Mouse (Mus musculus) neural tube, embryonic 11.5 days (tissue): ENCODE measurements around the gene Syn3. TPM values are rescaled to one million over a fixed set of nuclear protein-coding genes. Genes with fewer than 3 reads are reported as not detected.
A peak's percentile ranks its signal among the peaks of the same experiment; 100 is the strongest.

Experiments used
- ATAC-seq: fragments of 200-750 bp; cut with Nextera tagmentation; 2 replicates; pipeline ENCODE4 v1.8.0; 2017; ENCODE audit warnings: moderate number of reproducible peaks, mild to moderate bottlenecking, moderate TSS enrichment, moderate library complexity; ENCODE audit not compliant: insufficient read depth, low FRiP score, low TSS enrichment
- DNase-seq: peaks from one replicate; pipeline ENCODE4 v3.0.0-alpha.2; 2015; ENCODE audit warnings: low spot score
- H3K27ac ChIP-seq: fragments of 300-500 bp; sonication (generic); 2 replicates; pipeline ENCODE4 v1.5.1; 2014; ENCODE audit warnings: low read depth, mild to moderate bottlenecking, low read length
- H3K27me3 ChIP-seq: fragments of 300-500 bp; sonication (generic); 2 replicates; pipeline ENCODE4 v1.6.1; 2014; ENCODE audit warnings: mild to moderate bottlenecking, low read length, mixed read lengths; ENCODE audit not compliant: control insufficient read depth, insufficient read depth
- H3K36me3 ChIP-seq: fragments of 300-500 bp; sonication (generic); 2 replicates; pipeline ENCODE4 v1.6.1; 2014; ENCODE audit warnings: mild to moderate bottlenecking, low read length, moderate library complexity, mixed read lengths; ENCODE audit not compliant: control insufficient read depth, insufficient read depth
- H3K4me1 ChIP-seq: fragments of 300-500 bp; sonication (generic); 2 replicates; pipeline ENCODE4 v1.6.1; 2014; ENCODE audit warnings: low read length, mixed read lengths; ENCODE audit not compliant: control insufficient read depth, insufficient read depth
- H3K4me2 ChIP-seq: fragments of 300-500 bp; sonication (generic); 2 replicates; pipeline ENCODE4 v1.6.1; 2014; ENCODE audit warnings: low read depth, mild to moderate bottlenecking, moderate library complexity
- H3K4me3 ChIP-seq: fragments of 300-500 bp; sonication (generic); 2 replicates; pipeline ENCODE4 v1.5.1; 2014; ENCODE audit warnings: low read depth, low read length
- H3K9ac ChIP-seq: fragments of 300-500 bp; sonication (generic); 2 replicates; pipeline ENCODE4 v1.6.1; 2014; ENCODE audit warnings: mild to moderate bottlenecking, low read length
- H3K9me3 ChIP-seq: fragments of 300-500 bp; sonication (generic); 2 replicates; pipeline ENCODE4 v1.6.1; 2016; ENCODE audit warnings: low read length; ENCODE audit not compliant: control insufficient read depth
- WGBS: fragments of 180-500 bp; shearing (Covaris S2); extraction: QIAGEN DNeasy Blood & Tissue Kit; methylation state at CpG from one replicate; pipeline ENCODE4 v1.1.7; 2014; 5-methylcytosine and 5-hydroxymethylcytosine counted together
- polyA plus RNA-seq: library from polyadenylated mRNA; unstranded; fragments of >200 nt; fragmentation: Nextera tagmentation; extraction: Ambion mirVana; gene quantifications from 2 replicates; pipeline ENCODE4 v1.2.1, GENCODE M21; 2014

Gene Syn3
- polyA plus RNA-seq, 1 experiment from 2014 or later = 4.4 TPM

GRCm38 (mm10) chr10:86074134-86074533, 424.6 kb downstream of the Syn3 start:
- Histone ChIP-seq H3K9ac (no peak overlapping the region), H3K4me2 (no peak overlapping the region), H3K36me3 (no peaks in the 10 kb centered on the region), H3K27me3 (no peaks in the 10 kb centered on the region), H3K4me3 (no peak overlapping the region), H3K27ac (no peak overlapping the region), H3K9me3 (no peaks in the 10 kb centered on the region), H3K4me1 (no peaks in the 10 kb centered on the region)
- no peak for ATAC-seq
- WGBS = 85% methylated on average over 4 of the region's 4 CpGs
- DNase-seq = no peak

GRCm38 (mm10) chr10:86070751-86071150, 427.9 kb downstream of the Syn3 start:
- H3K27me3 ChIP-seq = no peaks in the 10 kb centered on the region
- H3K4me2 ChIP-seq = no peak overlapping the region
- DNase-seq = no peak
- no peaks in the 10 kb centered on the region for H3K4me1 ChIP-seq
- no peak overlapping the region for H3K27ac ChIP-seq
- no peaks in the 10 kb centered on the region for H3K36me3 ChIP-seq
- H3K9ac ChIP-seq = no peak overlapping the region
- H3K4me3 ChIP-seq = no peak overlapping the region
- no peaks in the 10 kb centered on the region for H3K9me3 ChIP-seq
- no peak for ATAC-seq
- 83% methylated on average over 3 of the region's 3 CpGs for WGBS

GRCm38 (mm10) chr10:86069341-86069740, 429.4 kb downstream of the Syn3 start:
- H3K36me3 ChIP-seq = no peaks in the 10 kb centered on the region
- no peaks in the 10 kb centered on the region for H3K4me1 ChIP-seq
- 46% methylated on average over 3 of the region's 3 CpGs for WGBS
- ATAC-seq = no peak
- H3K9me3 ChIP-seq = no peaks in the 10 kb centered on the region
- H3K27me3 ChIP-seq = no peaks in the 10 kb centered on the region
- H3K4me3 ChIP-seq = no peak overlapping the region
- no peak overlapping the region for H3K9ac ChIP-seq
- no peak overlapping the region for H3K27ac ChIP-seq
- no peak overlapping the region for H3K4me2 ChIP-seq
- DNase-seq = peak; percentile 43

GRCm38 (mm10) chr10:86067911-86068310, 430.8 kb downstream of the Syn3 start:
- Histone ChIP-seq H3K4me1 (no peaks in the 10 kb centered on the region), H3K4me2 (no peak overlapping the region), H3K9me3 (no peaks in the 10 kb centered on the region), H3K27ac (no peak overlapping the region), H3K36me3 (no peaks in the 10 kb centered on the region), H3K9ac (no peak overlapping the region), H3K27me3 (no peaks in the 10 kb centered on the region), H3K4me3 (no peak overlapping the region)
- WGBS = 75% methylated on average over 10 of the region's 10 CpGs
- DNase-seq (no peak), ATAC-seq (no peak)

GRCm38 (mm10) chr10:86066651-86067050, 432.0 kb downstream of the Syn3 start:
- ATAC-seq (no peak), DNase-seq (no peak)
- WGBS = 78% methylated on average over 5 of the region's 5 CpGs
- Histone ChIP-seq H3K9me3 (no peaks in the 10 kb centered on the region), H3K36me3 (no peaks in the 10 kb centered on the region), H3K4me3 (no peak overlapping the region), H3K27me3 (no peaks in the 10 kb centered on the region), H3K4me1 (no peaks in the 10 kb centered on the region), H3K4me2 (no peak overlapping the region), H3K9ac (no peak overlapping the region), H3K27ac (no peak overlapping the region)

GRCm38 (mm10) chr10:86065661-86066060, 433.0 kb downstream of the Syn3 start:
- no peak overlapping the region for H3K4me3 ChIP-seq
- DNase-seq (no peak), ATAC-seq (no peak)
- H3K36me3 ChIP-seq = no peaks in the 10 kb centered on the region
- no peaks in the 10 kb centered on the region for H3K27me3 ChIP-seq
- no peaks in the 10 kb centered on the region for H3K9me3 ChIP-seq
- no peak overlapping the region for H3K4me2 ChIP-seq
- H3K4me1 ChIP-seq = no peaks in the 10 kb centered on the region
- 78% methylated on average over 1 of the region's 1 CpGs for WGBS
- H3K27ac ChIP-seq = no peak overlapping the region
- H3K9ac ChIP-seq = no peak overlapping the region

GRCm38 (mm10) chr10:86064937-86065336, 433.8 kb downstream of the Syn3 start:
- ATAC-seq = peak; percentile 74; the same call in 1 of the 2 replicates
- no peaks in the 10 kb centered on the region for H3K27me3 ChIP-seq
- WGBS = 4% methylated on average over 4 of the region's 4 CpGs

GRCm38 (mm10) chr10:86063018-86063384, 435.7 kb downstream of the Syn3 start:
- H3K27me3 ChIP-seq = no peaks in the 10 kb centered on the region
- H3K9ac ChIP-seq = no peak overlapping the region
- no peaks in the 10 kb centered on the region for H3K9me3 ChIP-seq
- WGBS = 97% methylated on average over 8 of the region's 8 CpGs
- no peak for ATAC-seq
- H3K27ac ChIP-seq = no peak overlapping the region
- no peak for DNase-seq
- no peak overlapping the region for H3K4me2 ChIP-seq
- no peaks in the 10 kb centered on the region for H3K36me3 ChIP-seq
- no peaks in the 10 kb centered on the region for H3K4me1 ChIP-seq
- no peak overlapping the region for H3K4me3 ChIP-seq

More at GRCm38 (mm10) chr10:86064937-86065336, 433.8 kb downstream of the Syn3 start:
- no peaks in the 10 kb centered on the region for H3K9me3 ChIP-seq
- DNase-seq = peak; percentile 79
- no peak overlapping the region for H3K27ac ChIP-seq
- no peak overlapping the region for H3K4me3 ChIP-seq
- H3K36me3 ChIP-seq = no peaks in the 10 kb centered on the region
- H3K9ac ChIP-seq = no peak overlapping the region
- no peak overlapping the region for H3K4me2 ChIP-seq
- H3K4me1 ChIP-seq = no peaks in the 10 kb centered on the region

- H3K27ac ChIP-seq = no peak overlapping the region
- H3K9me3 ChIP-seq = no peaks in the 10 kb centered on the region
- H3K27me3 ChIP-seq = no peaks in the 10 kb centered on the region
- WGBS = 63% methylated on average over 5 of the region's 5 CpGs
- no peaks in the 10 kb centered on the region for H3K4me1 ChIP-seq
- H3K36me3 ChIP-seq = no peaks in the 10 kb centered on the region
- no peak overlapping the region for H3K9ac ChIP-seq
- H3K4me2 ChIP-seq = no peak overlapping the region
- no peak for DNase-seq
- H3K4me3 ChIP-seq = no peak overlapping the region
- ATAC-seq = no peak
Observed at GRCm38 (mm10) chr10:86062261-86063017, 436.3 kb downstream of the Syn3 start.
